Mouse (Mus musculus) layer of hippocampus, adult 9-10 months (tissue): Measurements from ENCODE around the gene Lrch4.

Experiments
- DNase-seq: peaks from one replicate; pipeline ENCODE4 v3.0.0; 2022; ENCODE audit warnings: low spot score

The Lrch4 gene

GRCm38 (mm10) chr5:137652474-137652873, 23.6 kb downstream of the Lrch4 start:
- DNase-seq, result no peak

GRCm38 (mm10) chr5:137653366-137653765, 24.4 kb downstream of the Lrch4 start:
- DNase-seq, result no peak

GRCm38 (mm10) chr5:137654746-137655145, 25.8 kb downstream of the Lrch4 start:
- DNase-seq, result no peak

- peak; percentile 57 for DNase-seq
Measured at GRCm38 (mm10) chr5:137656977-137657376, 28.1 kb downstream of the Lrch4 start.

GRCm38 (mm10) chr5:137660064-137660688, 31.3 kb downstream of the Lrch4 start:
- DNase-seq, result no peak

- no peak for DNase-seq
Measured at GRCm38 (mm10) chr5:137663057-137663456, 34.1 kb downstream of the Lrch4 start.

- DNase-seq, result no peak
Measured at GRCm38 (mm10) chr5:137668971-137669370, 40.0 kb downstream of the Lrch4 start.

- DNase-seq, result no peak
Measured at GRCm38 (mm10) chr5:137670240-137670639, 41.3 kb downstream of the Lrch4 start.

- DNase-seq, result no peak
Measured at GRCm38 (mm10) chr5:137671443-137672240, 42.7 kb downstream of the Lrch4 start.

GRCm38 (mm10) chr5:137672361-137672760, 43.4 kb downstream of the Lrch4 start:
- no peak for DNase-seq

GRCm38 (mm10) chr5:137673015-137673414, 44.1 kb downstream of the Lrch4 start:
- DNase-seq, result no peak

- no peak for DNase-seq
Measured at GRCm38 (mm10) chr5:137674786-137675185, 45.9 kb downstream of the Lrch4 start.

GRCm38 (mm10) chr5:137677859-137678258, 48.9 kb downstream of the Lrch4 start:
- DNase-seq, result no peak

GRCm38 (mm10) chr5:137678736-137679135, 49.8 kb downstream of the Lrch4 start:
- no peak for DNase-seq

- DNase-seq, result no peak
Measured at GRCm38 (mm10) chr5:137679726-137680125, 50.8 kb downstream of the Lrch4 start.

- DNase-seq, result no peak
Measured at GRCm38 (mm10) chr5:137682526-137682925, 53.6 kb downstream of the Lrch4 start.

GRCm38 (mm10) chr5:137683388-137684293, 54.7 kb downstream of the Lrch4 start:
- no peak for DNase-seq

GRCm38 (mm10) chr5:137684294-137685123, 55.6 kb downstream of the Lrch4 start, which contains the start of gene Agfg2:
Gene Agfg2 (minus strand): TSS chr5:137684726.
- peak; percentile 98 for DNase-seq

- no peak for DNase-seq
Measured at GRCm38 (mm10) chr5:137685653-137686052, 56.7 kb downstream of the Lrch4 start.

GRCm38 (mm10) chr5:137686127-137686790, 57.3 kb downstream of the Lrch4 start:
- DNase-seq, result no peak

GRCm38 (mm10) chr5:137689974-137690373, 61.1 kb downstream of the Lrch4 start:
- DNase-seq, result no peak
